Mouse (Mus musculus) hindbrain, embryonic 11.5 days (tissue): ENCODE measurements around the gene Mfsd5. TPM values are rescaled to one million over a fixed set of nuclear protein-coding genes. Genes with fewer than 3 reads are reported as not detected.
A peak's percentile ranks its signal among the peaks of the same experiment; 100 is the strongest.

Source experiments
- ATAC-seq: fragments of 200-750 bp; cut with Nextera tagmentation; 2 replicates; pipeline ENCODE4 v1.8.0; 2017; ENCODE audit warnings: mild to moderate bottlenecking, moderate TSS enrichment, moderate library complexity; ENCODE audit not compliant: low FRiP score
- DNase-seq: peaks from one replicate; pipeline ENCODE4 v3.0.0-alpha.2; 2015; ENCODE audit warnings: low spot score
- H3K27ac ChIP-seq: fragments of 300-500 bp; sonication (generic); 2 replicates; pipeline ENCODE4 v1.5.1; 2014; ENCODE audit warnings: mild to moderate bottlenecking, low read depth, low read length
- H3K27me3 ChIP-seq: fragments of 300-500 bp; sonication (generic); 2 replicates; pipeline ENCODE4 v1.6.1; 2014; ENCODE audit warnings: mild to moderate bottlenecking, low read length, moderate library complexity, mixed read lengths; ENCODE audit not compliant: control insufficient read depth, insufficient read depth
- H3K36me3 ChIP-seq: fragments of 300-500 bp; sonication (generic); 2 replicates; pipeline ENCODE4 v1.6.1; 2014; ENCODE audit warnings: mild to moderate bottlenecking, low read length, moderate library complexity, mixed read lengths; ENCODE audit not compliant: control insufficient read depth, insufficient read depth
- H3K4me1 ChIP-seq: fragments of 300-500 bp; sonication (generic); replicated peaks from 2 replicates; pipeline ENCODE4 v1.6.1; 2014; ENCODE audit warnings: low read length, mixed read lengths; ENCODE audit not compliant: control insufficient read depth, insufficient read depth
- H3K4me2 ChIP-seq: fragments of 300-500 bp; sonication (generic); replicated peaks from 2 replicates; pipeline ENCODE4 v1.6.1; 2014; ENCODE audit warnings: mild to moderate bottlenecking, low read depth, low read length
- H3K4me3 ChIP-seq: fragments of 300-500 bp; sonication (generic); 2 replicates; pipeline ENCODE4 v1.5.1; 2014; ENCODE audit warnings: low read depth, low read length
- H3K9ac ChIP-seq: fragments of 300-500 bp; sonication (generic); 2 replicates; pipeline ENCODE4 v1.6.1; 2014; ENCODE audit warnings: low read depth, low read length
- H3K9me3 ChIP-seq: fragments of 300-500 bp; sonication (generic); 2 replicates; pipeline ENCODE4 v1.6.1; 2016; ENCODE audit warnings: low read length; ENCODE audit not compliant: control insufficient read depth
- WGBS: fragments of 180-500 bp; shearing (Covaris S2); extraction: QIAGEN DNeasy Blood & Tissue Kit; methylation state at CpG from one replicate; pipeline ENCODE4 v1.1.7; 2014; 5-methylcytosine and 5-hydroxymethylcytosine counted together
- polyA plus RNA-seq: library from polyadenylated mRNA; unstranded; fragments of >200 nt; fragmentation: Nextera tagmentation; extraction: Ambion mirVana; gene quantifications from 2 replicates; pipeline ENCODE4 v1.2.1, GENCODE M21; 2014

The Mfsd5 gene
- polyA plus RNA-seq, 1 experiment from 2014 or later, result 57.0 TPM

GRCm38 (mm10) chr15:102295633-102296367, 16.5 kb downstream of the Mfsd5 start, which contains the start of gene Espl1:
Espl1 (plus strand) TSS chr15:102296266.
- WGBS, result 8% methylated on average over 25 of the region's 25 CpGs
- Histone ChIP-seq H3K9ac (peak within 1 kb of the TSS; percentile 65), H3K27me3 (no peaks in the 10 kb centered on the region), H3K4me3 (peak within 1 kb of the TSS; percentile 68), H3K27ac (no peak within 1 kb of the TSS), H3K4me1 (peaks cover 4% of the 10 kb centered on the region; the same call in 1 of the 2 replicates), H3K4me2 (peak within 1 kb of the TSS; percentile 86), H3K9me3 (no peaks in the 10 kb centered on the region), H3K36me3 (0 out of 2 replicates have a peak, but pooled peaks cover 9% of the 10 kb centered on the region)
- ATAC-seq (peak; percentile 99), DNase-seq (peak; percentile 97)

- Histone ChIP-seq H3K27me3 (no peaks in the 10 kb centered on the region), H3K9ac (peak overlapping the region; percentile 65), H3K27ac (no peak overlapping the region), H3K36me3 (0 out of 2 replicates have a peak, but pooled peaks cover 10% of the 10 kb centered on the region), H3K9me3 (no peaks in the 10 kb centered on the region), H3K4me2 (peak overlapping the region; percentile 86), H3K4me3 (peak overlapping the region; percentile 68), H3K4me1 (peaks cover 4% of the 10 kb centered on the region; the same call in 1 of the 2 replicates)
- DNase-seq (no peak), ATAC-seq (peak; percentile 70)
- WGBS, result 6% methylated on average over 24 of the region's 24 CpGs
These were observed 17.2 kb downstream of the Mfsd5 start for GRCm38 (mm10) chr15:102296368-102297006.

GRCm38 (mm10) chr15:102302542-102302941, 23.3 kb downstream of the Mfsd5 start:
- DNase-seq (no peak), ATAC-seq (no peak)
- Histone ChIP-seq H3K27me3 (no peaks in the 10 kb centered on the region), H3K9me3 (no peaks in the 10 kb centered on the region), H3K4me3 (no peak overlapping the region), H3K4me2 (no peak overlapping the region), H3K27ac (no peak overlapping the region), H3K4me1 (no peaks in the 10 kb centered on the region), H3K36me3 (peaks cover 17% of the 10 kb centered on the region), H3K9ac (no peak overlapping the region)
- WGBS, result 88% methylated on average over 6 of the region's 6 CpGs

- H3K4me3 ChIP-seq, result no peak overlapping the region
- H3K4me2 ChIP-seq, result no peak overlapping the region
- H3K36me3 ChIP-seq, result peaks cover 10% of the 10 kb centered on the region
- no peaks in the 10 kb centered on the region for H3K4me1 ChIP-seq
- no peak overlapping the region for H3K27ac ChIP-seq
- 87% methylated on average over 9 of the region's 9 CpGs for WGBS
- H3K9ac ChIP-seq, result no peak overlapping the region
- H3K9me3 ChIP-seq, result no peaks in the 10 kb centered on the region
- no peaks in the 10 kb centered on the region for H3K27me3 ChIP-seq
- no peak for ATAC-seq
- no peak for DNase-seq
These were observed 29.5 kb downstream of the Mfsd5 start for GRCm38 (mm10) chr15:102308717-102309116.

- Histone ChIP-seq H3K4me1 (no peaks in the 10 kb centered on the region), H3K9me3 (no peaks in the 10 kb centered on the region), H3K27ac (no peak overlapping the region), H3K9ac (no peak overlapping the region), H3K36me3 (peaks cover 13% of the 10 kb centered on the region), H3K4me3 (no peak overlapping the region), H3K27me3 (no peaks in the 10 kb centered on the region), H3K4me2 (no peak overlapping the region)
- 86% methylated on average over 10 of the region's 10 CpGs for WGBS
- DNase-seq, result no peak
- ATAC-seq, result no peak
These were observed 31.0 kb downstream of the Mfsd5 start for GRCm38 (mm10) chr15:102310074-102310845.

- Histone ChIP-seq H3K4me2 (no peak overlapping the region), H3K4me1 (no peaks in the 10 kb centered on the region), H3K27me3 (no peaks in the 10 kb centered on the region), H3K9ac (no peak overlapping the region), H3K36me3 (peaks cover 11% of the 10 kb centered on the region), H3K9me3 (no peaks in the 10 kb centered on the region), H3K4me3 (no peak overlapping the region), H3K27ac (no peak overlapping the region)
- DNase-seq (no peak), ATAC-seq (no peak)
These were observed 32.2 kb downstream of the Mfsd5 start for GRCm38 (mm10) chr15:102311489-102311888.

- DNase-seq (no peak), ATAC-seq (no peak)
- Histone ChIP-seq H3K4me1 (no peaks in the 10 kb centered on the region), H3K9ac (no peak overlapping the region), H3K27ac (no peak overlapping the region), H3K36me3 (peaks cover 10% of the 10 kb centered on the region; the same call in 1 of the 2 replicates), H3K4me2 (no peak overlapping the region), H3K4me3 (no peak overlapping the region), H3K27me3 (no peaks in the 10 kb centered on the region), H3K9me3 (no peaks in the 10 kb centered on the region)
- 95% methylated on average over 8 of the region's 8 CpGs for WGBS
These were observed 36.0 kb downstream of the Mfsd5 start for GRCm38 (mm10) chr15:102315292-102315691.

- 88% methylated on average over 6 of the region's 6 CpGs for WGBS
- DNase-seq (peak; percentile 70), ATAC-seq (no peak)
- H3K27ac ChIP-seq, result no peak overlapping the region
- no peaks in the 10 kb centered on the region for H3K27me3 ChIP-seq
- no peak overlapping the region for H3K4me3 ChIP-seq
- H3K9ac ChIP-seq, result no peak overlapping the region
- H3K36me3 ChIP-seq, result peaks cover 10% of the 10 kb centered on the region; the same call in 1 of the 2 replicates
- H3K9me3 ChIP-seq, result no peaks in the 10 kb centered on the region
- H3K4me2 ChIP-seq, result no peak overlapping the region
- no peaks in the 10 kb centered on the region for H3K4me1 ChIP-seq
These were observed 37.0 kb downstream of the Mfsd5 start for GRCm38 (mm10) chr15:102316263-102316662.
